Mouse (Mus musculus): ENCODE results near the gene Fam19a2.

Gene Fam19a2

GRCm38 (mm10) chr10:123263876-123264309 is at the start of gene Fam19a2:
Gene Fam19a2, plus strand, starts transcription at chr10:123263996.
- peak; percentile 70 for DNase-seq

DNA sequence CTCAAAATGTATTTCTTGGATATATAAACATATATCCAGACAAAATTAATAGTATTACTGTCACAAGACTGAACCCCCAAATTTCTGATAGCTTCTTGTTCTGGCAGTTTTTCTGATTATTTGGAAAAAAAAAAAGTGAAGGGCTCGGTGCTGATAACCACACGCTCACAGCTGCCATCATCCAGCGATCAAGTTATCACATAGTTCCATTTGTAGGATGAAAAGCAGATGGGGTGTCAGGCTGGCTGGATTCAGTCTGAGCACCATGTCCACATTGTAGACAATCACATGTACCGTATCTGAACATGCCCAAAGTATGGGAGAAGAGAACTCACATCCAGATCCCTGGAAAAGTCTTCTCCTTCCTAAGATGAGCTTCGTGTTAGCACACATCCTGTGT is 41.0 kb upstream of the Fam19a2 start:
- DNase-seq = no peak

DNA sequence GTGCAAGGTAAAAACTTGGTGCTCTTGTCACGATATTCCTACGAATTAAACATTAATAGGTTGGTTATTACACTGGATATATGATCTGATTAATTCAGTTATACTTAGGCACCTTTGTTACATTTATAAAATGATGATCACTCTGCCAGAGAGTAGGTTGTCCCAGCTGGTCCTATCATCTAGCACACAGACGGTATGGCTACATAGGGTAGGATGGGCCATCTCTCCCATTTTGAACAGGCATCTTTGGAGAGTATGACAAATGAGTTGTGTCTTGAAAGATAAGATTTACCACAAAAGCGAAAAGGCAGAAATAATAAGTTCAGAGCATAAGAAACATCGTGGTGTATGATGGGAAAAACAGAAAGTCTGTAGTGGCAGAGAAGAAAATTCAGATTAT is 34.4 kb upstream of the Fam19a2 start:
- no peak for DNase-seq

DNA sequence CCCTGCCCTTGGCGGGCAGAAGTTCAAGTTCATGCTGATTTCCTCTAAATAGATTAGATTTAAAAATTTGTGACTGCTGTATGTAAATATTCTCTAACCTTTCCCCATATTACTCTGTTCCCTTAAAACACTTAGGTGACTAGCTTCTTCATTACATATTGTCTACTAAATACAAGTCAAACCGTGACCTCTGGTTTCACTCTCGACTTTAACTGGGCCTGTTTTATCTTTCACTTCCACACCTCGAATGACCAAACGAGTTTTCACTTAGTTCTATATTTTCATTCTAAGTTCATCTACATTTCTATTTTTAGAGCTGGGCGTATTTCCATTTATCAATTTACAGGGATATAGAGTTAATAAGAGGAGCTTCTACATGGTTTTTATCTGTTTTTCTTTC is 15.7 kb upstream of the Fam19a2 start:
- no peak for DNase-seq

GRCm38 (mm10) chr10:123251904-123252303 is 11.9 kb upstream of the Fam19a2 start:
- DNase-seq = no peak

DNA sequence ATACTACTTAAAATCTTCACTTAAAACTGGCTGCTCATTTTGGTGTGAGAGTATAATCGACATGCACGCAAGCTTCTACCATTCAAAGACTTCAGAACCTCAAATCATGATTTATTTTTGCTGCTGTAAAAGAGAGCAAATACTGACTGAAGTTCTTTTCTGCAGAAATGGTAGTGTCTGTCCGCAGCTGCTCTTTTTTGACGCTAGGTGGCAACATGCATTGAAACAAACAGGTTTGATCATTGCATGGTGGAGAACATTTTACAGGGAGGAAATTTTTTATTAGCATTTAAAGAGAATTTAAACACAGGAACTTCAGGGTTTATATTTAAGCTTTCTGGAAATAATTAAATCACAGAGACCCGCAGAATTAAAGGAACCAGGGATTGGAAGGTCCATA is 9.5 kb upstream of the Fam19a2 start:
- peak; percentile 18 for DNase-seq

DNA sequence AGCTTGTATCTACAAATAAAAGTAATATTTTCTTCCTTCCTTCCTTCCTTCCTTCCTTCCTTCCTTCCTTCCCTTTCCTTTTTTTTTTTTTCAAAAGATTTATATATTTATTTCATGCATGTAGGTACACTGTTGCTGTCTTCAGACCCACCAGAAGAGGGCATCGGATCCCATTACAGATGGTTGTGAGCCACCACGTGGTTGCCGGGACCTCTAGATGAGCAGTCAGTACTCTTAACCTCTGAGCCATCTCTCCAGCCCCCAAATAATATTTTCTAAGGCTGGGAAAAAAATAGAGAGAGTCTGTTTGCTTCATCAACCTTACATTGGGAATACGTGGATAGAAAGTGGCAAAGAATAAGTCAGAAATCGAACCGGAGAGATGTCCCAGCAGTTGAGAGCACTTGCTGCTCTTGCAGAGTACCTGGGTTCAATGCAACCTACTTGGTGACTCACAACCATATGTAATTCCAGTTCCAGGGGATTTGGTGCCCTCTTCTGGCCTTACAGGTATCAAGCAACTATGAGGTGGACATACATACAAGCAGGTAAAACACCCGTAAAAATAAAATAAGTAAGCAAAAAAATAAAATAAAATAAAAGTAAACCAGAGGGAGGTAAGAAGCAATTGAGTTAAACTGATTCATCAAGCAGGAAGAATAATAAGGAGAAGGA is 8.0 kb upstream of the Fam19a2 start:
- no peak for DNase-seq

GRCm38 (mm10) chr10:123264461-123265191 is 830 bp downstream of the Fam19a2 start:
- peak; percentile 21 for DNase-seq

DNA sequence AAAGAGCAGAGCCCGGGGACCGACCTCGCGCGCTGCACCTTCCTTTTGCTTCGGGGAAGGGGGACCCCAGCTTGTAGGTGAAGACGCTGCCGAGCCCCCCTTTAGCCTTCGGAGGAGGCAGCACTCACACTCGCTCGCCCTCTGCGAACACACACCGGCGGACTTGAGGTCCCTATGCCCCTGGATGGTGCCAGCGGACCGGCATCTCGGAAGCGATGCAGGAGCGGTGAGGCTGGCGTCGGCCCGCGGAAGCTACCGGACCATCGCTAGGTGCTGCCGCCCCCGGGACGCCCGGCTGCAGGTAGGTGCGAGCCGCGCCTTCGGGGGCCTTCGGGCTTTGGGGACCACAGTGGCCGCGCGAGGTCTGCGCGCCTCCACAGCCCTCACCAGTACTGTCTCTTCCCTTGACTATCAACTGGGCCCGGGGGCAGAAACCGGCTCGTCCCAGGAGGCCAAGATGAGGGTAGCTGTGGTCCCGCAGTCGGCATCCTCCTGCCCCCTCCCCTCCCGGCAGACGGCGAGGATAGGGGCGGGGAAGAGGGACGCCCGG is 1.5 kb downstream of the Fam19a2 start:
- no peak for DNase-seq

- DNase-seq = no peak
Measured at GRCm38 (mm10) chr10:123268568-123268967, 4.8 kb downstream of the Fam19a2 start.

DNA sequence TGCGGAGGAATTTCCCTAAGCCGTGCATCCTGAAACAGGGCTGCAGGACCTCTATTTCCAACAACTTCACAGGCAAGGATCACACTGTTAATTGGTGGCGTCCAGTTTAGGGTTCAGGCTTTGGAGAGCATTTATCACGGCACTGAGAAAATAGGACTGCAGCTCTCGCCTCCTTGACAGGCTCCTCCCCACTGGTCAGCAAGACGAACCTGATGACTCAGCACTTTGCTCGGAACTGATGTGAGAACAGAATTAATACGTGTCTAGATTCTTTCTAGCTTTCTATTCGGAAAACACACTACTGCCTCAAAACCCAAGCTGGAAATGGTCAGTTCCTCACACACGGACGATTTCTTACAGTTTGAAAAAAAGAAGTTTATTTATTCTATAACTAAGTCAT is 10.8 kb downstream of the Fam19a2 start:
- DNase-seq = peak; percentile 5

GRCm38 (mm10) chr10:123307300-123307699 is 43.5 kb downstream of the Fam19a2 start:
- DNase-seq = no peak

GRCm38 (mm10) chr10:123326271-123326670 is 62.5 kb downstream of the Fam19a2 start:
- DNase-seq = no peak

DNA sequence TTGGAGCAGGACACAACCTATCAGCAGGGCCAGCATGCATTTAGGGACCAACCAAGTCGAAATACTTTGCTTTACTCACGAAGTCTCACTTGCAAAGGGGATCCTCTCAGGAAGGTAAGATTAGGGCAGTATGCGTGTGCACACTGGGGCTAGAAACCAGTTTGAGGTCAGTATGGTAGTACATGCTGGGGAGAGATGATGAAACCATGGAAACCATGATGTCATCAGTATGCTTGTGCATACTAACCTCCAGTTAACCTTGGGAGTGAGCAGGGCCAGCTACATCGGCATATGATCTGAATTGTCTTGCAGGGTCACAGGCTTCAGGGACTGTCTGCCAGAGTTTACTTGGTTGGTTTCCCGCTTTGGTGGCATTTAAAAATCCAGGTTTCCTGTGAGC is 77.5 kb downstream of the Fam19a2 start:
- no peak for DNase-seq

DNA sequence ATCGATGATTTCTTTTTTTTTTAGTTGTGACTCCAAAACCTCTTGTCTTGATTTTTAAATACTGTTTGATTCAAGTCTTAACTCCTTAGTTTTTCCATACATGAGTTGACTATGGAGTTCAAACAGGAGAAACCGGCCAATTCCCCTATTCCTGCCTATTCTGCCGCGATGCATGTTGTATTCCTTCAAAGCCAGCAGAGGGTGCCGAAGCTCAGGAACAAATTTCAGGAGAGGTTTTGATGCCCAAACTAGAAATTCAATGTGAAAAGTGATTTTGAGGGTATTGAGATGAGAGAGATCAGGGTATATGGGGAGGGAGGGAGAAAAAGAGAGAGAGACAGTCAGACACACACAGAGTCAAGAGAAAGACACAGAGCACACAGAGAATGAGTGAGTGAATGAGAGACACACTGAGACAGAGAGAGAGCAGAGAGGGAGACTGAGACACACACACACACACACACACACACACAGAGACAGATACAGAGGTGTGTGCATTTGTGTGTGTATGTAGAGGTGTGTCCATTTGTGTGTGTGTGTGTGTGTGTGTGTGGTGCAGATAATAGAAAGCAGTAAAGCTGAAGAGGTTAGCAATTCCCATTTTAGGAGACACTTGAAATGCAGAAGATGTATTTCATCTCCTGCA is 78.9 kb downstream of the Fam19a2 start:
- DNase-seq = peak; percentile 14

DNA sequence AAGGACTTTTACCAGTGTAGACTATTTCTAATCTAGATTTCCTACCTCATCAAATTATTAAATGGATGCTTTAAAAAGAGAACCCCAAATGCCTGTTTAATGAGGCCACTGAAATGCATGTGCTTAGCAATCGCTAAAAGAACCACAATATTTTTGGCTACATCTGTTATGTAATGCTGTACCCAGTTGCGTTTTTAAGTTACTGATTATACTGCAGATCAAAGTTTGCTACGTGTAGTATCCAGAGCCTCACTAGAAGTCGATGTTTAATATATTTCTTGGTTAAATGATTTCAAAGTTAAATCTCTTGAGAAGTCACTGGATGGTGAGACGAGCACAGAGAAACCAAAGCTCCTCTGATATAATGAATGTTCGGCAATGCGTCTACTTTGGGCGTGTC is 82.5 kb downstream of the Fam19a2 start:
- no peak for DNase-seq

DNA sequence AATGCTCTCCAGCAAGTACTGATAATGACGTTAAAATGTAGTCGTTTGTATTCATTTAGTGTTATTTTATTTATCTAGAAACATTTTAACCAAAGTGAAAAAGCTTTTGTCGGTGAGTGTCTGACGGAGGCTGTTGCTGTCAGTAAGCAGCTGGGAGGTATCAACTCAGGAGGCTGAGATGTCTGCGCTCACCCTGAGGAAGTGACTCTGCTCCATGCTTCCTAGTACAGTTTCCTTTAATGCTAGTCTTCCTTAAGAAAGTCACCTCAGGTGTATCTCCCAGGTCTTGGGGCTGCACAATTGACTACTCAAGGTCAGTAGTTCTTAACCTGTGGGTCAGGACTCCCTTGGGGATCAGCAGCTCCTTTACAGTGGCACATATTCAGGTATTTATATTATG is 89.9 kb downstream of the Fam19a2 start:
- DNase-seq = no peak

GRCm38 (mm10) chr10:123357010-123357409 is 93.2 kb downstream of the Fam19a2 start:
- DNase-seq = no peak

- DNase-seq = peak; percentile 6
Measured at GRCm38 (mm10) chr10:123360492-123360891, 96.7 kb downstream of the Fam19a2 start.

DNA sequence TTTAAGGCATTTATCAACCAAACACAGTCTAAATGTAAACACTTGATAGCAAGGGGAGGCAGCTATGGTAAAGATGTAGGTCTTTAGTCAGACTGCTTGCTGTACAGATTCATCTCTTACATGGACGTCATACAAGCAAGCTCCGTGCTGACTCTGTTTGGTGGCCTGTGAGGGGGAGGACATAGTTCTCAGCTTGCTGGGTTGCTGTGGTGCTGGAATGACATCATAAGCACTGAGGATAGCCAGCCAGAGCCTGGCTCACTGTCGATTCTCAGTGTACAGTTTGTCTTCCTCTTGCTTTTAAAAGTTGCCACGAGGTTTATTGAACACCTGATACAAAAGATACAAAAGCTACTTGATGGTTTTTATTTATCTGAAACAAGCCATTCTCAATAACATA is 100.8 kb downstream of the Fam19a2 start:
- no peak for DNase-seq

- no peak for DNase-seq
Measured at GRCm38 (mm10) chr10:123367152-123367864, 103.5 kb downstream of the Fam19a2 start.

DNA sequence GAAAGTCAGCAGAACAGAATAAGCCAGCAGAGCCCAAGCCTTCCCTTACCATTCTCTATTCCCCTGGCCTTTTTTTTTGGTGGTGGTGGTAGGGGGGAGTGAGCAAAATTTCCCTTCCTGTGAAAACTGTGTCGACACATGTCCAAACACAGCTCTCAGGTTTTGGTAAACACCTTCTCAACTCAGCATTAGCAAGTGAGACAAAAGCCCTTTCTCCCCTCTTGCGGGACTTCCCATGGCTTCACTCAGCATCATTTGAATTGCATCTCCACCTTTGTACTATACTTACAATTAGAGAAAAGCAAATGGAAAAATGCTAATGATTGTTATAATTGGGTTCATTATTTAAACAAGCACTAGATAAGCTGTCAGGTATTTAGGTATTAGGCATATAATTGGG is 119.5 kb downstream of the Fam19a2 start:
- DNase-seq = no peak

GRCm38 (mm10) chr10:123385641-123386040 is 121.8 kb downstream of the Fam19a2 start:
- DNase-seq = no peak
